Mouse (Mus musculus) adrenal gland, postnatal 36 days (tissue): ENCODE measurements around the gene Elp5. TPM values are rescaled to one million over a fixed set of nuclear protein-coding genes. Genes with fewer than 3 reads are reported as not detected.
"Not testable (repeated sequence)": the region's sequence is repeated elsewhere in the genome, so short reads cannot be mapped to it uniquely, and the experiment has no call there.

ENCODE experiments used
- DNase-seq, 2 experiments: peaks; one replicate each; pipeline ENCODE4 v3.0.0; 2021; ENCODE audit warnings: mixed read lengths in 1 of 2
- microRNA-seq: library from miRNA; unstranded; fragments of <30 nt; microRNA quantifications from one replicate; pipeline ENCODE4 v1.2.0, GENCODE M21; 2021
- total RNA-seq, 2 experiments: library from RNA; stranded (reverse); gene quantifications; 2 replicates each; pipeline ENCODE4 v1.2.3; 2021

Elp5 gene
- total RNA-seq, 2 experiments from 2014 or later = 66.4 to 80.3 TPM

GRCm38 (mm10) chr11:69934681-69935080 is 47.6 kb downstream of the Elp5 start:
- DNase-seq = no peak

GRCm38 (mm10) chr11:69934169-69934568 is 48.1 kb downstream of the Elp5 start:
- DNase-seq = peak; percentile 94 to 96

- DNase-seq = no peak
Observed at GRCm38 (mm10) chr11:69933066-69933465, 49.3 kb downstream of the Elp5 start.

DNA sequence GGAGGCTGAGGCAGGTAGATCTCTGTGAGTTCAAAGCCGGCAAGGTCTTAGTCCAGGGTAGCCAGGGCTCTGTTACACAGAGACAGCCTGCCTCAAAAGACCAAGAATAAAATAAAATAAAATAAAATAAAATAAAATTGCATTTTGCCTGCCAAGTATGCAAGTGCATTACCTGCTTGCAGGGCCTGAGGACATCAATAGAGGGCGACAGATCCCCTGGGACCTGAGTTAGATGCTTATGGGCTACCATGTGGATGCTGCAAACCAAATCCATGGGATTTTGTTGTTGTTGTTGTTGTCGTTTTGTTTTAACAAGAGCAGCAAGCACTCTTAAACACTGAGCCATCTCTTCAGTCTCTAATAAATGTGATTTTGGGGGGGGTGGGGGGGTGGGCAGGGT is 50.1 kb downstream of the Elp5 start:
- DNase-seq = no peak

GRCm38 (mm10) chr11:69931769-69932168 is 50.5 kb downstream of the Elp5 start:
- no peak for DNase-seq

DNA sequence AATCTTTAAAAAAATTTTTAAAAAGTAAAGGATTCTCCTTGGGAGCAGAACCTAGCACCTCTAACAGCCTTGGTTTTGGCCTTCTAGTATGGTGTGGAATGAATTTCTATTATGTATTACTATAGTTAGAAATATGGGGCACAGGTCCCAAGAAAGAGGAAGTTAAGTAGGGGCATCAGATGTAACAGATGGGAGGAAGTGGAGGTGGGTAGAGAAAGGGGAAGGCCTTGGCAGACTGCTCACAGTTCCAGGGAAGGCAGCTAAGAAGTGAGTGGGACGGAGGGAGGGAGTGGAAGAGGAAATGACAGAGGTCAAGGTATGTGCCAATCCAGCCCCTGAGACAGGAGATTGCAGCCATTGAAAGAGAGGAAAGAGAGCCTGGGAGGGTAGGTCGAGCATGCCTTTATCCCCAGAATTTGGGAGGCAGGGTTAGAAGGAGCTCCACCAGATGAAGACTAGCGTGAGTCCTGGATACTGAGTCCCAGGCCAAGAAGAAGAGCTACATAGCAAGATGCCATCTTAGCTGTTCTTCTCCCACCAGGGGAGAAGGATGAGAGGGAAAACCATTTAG is 51.3 kb downstream of the Elp5 start:
- DNase-seq = no peak

DNA sequence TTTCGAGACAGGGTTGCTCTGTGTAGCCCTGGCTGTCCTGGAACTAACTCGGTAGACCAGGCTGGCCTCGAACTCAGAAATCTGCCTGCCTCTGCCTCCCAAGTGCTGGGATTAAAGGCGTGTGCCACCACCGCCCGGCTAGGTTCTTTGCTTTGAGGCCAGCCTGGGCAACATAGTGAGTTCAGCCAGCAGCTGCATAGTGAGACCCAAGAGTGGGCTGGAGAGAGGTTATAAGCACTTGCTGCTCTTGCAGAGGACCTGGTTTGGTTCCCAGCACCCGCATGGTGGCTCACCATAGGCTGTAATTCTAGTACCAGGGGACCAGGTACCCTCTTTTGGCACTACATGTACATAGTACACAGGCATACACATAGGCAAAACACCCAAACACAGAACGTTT is 52.1 kb downstream of the Elp5 start:
- DNase-seq = not testable (repeated sequence)

DNA sequence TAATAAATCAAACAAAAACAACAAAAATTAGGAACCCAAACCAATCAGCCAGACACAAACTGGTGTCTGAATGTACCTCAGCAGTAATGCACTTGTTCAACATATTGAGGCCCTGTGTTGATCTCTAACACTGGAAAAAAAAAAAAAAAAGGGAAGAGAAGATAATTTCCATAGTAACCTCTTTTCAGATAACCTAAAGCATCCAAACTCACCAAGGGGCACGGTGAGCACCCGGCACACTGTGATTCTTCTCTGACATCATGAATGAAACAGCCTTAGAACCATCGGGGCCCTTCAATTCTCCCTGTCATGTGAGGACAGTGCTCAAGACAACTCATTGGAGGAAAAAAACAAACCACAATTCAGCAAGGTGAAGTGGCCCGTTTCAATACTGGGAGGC is 52.6 kb downstream of the Elp5 start:
- DNase-seq = no peak

DNA sequence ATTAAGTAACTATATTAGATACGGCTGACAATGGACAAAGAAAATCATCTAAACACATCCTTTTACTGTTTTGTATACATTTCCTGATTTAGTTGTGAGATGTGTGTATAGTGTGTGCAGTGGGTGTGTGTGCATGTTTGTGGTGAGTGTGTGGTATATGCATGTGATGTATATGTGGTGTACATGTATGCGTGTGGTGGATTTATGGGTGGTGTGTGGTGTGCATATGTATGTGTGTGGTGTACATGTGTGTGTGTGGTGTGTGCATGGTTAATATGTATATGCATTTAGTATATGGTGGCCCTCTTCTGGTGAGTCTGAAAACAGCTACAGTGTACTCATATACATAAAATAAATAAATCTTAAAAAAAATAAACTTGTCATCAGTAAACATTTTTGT is 54.8 kb downstream of the Elp5 start:
- no peak for DNase-seq

DNA sequence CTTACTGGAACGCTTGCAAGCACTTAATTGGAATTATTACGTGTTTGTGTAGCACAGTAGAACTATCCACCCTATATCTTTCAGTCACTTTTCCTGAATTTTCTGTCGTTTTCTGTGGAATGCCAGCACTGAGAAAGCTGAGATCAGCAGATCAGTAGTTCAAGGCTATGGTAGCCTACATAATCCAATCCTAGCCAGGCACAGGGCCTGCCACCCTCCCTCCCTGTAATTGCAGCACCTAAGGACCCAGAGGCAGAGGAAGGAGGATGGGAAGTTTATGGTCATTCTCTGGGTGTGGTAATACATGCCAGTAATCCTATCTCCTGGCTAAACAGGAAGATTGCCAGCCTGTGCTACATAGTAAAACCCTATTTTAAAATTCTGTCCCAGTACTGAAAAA is 59.5 kb downstream of the Elp5 start:
- no peak for DNase-seq

DNA sequence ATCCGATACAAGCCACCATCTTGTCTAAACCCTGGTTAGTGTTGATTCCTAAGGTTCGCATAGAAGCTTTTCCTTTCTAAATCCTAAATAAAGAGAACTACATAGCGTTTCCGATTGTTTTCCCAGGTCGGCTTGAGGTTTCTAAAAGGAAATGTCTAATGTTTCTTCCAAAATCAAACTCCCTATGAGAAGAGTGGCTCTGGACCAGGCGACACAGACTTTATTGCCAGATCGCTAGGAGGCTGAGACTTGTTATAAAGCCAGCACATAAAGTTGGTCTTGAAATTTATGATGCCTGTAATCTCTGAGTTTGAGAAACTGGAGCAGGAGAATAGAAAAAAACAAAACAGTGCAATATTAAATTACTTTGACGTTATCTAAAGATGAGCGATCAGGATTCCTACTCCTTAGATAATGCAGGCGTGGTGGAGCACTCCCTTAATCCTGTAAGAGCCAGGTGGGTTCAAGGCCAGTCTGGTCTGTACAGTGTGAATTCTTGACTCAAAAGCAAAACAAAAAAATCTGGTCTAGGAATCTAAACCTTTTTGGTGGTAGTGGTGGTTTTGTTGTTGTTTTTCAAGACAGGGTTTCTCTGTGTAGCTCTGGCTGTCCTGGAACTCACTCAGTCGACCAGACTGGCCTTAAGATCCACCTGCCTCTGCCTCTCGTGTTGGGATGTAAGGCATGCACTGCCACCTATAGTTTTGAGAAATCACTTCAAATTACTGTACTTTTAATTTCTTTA is 60.1 kb downstream of the Elp5 start:
- no peak for DNase-seq

DNA sequence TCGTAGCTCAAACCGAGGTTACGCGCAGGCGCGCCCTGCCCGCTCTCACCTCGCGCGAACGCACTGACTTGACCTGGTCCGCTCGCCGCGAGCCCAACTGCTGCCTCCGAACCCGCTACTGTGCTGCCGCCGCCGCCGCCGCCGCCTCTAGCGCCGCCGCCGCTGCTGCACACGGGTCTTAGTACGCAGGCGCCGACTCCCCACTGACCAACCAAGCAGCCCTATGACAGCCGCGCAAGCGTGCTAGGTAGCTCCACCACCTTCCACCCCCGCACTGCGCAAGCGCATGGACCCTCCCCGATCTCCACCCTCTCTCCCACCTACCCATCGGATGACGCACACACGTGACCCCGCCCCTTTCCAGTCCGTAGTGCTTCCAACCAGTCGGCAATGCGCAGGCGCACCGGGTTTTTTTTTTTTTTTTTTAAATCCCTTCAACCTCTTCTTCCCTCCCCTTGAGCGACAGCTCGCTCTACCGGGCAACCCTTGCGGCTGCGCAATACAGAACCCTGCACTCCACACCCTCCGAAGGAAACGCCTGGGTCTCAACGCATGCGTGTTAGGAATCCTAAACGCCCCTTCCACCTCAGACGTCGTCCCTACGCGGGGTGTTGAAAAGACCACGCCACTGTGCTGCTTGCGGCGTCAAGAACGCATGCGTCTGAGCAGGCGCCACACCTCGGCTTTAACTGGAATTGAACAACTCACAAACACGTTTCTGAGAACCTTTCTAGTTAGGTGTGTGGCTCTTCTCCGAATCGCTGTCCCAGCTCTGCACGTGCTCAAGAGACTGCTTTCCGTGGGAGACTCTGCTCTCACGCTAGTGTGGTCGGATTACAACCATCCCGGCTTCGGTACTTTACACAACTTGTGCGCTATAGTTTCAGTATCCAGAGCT is 61.0 kb downstream of the Elp5 start, which contains the start of gene Eif5a:
Gene Eif5a, minus strand, starts transcription at position 845 of the 898 bp plus-strand sequence.
- DNase-seq = peak; percentile 100

DNA sequence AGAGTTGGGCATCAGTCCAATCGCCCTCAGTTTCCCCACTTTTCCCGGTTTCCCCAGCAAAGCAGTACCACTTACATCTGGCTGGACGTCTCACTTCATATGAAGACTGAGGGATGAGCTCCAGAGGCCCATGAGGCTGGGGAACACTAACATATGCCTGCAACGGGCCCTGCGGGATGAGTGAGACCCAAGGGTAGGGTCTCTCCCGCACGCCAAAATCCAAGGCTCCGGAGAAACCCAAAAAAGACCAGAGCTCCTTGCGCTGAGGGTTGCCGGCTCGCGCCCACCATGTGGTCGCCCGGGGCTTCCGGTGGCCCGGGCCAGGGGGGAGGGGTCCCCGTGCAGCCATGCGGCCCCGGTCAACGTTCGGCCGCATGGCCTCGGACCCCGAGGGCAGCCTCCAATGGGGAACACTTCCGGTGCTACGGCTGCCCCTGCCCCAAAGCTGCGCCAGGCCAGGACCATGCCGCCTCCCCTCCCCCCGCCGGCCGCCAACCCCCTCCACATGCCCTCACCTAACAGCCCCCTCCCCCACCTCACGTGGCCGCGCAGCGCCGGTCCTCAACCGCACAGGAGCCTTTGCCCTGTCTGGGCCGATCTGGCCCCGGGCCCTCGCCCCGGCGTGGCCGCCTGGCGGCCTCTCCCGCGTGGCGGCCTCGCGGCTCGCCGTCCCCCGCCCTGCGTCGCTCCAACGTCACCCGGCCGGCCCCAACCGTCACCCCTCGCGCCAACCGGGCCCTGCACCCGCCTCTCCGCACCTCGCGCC is 61.9 kb downstream of the Elp5 start:
- peak; percentile 52 to 74 for DNase-seq

DNA sequence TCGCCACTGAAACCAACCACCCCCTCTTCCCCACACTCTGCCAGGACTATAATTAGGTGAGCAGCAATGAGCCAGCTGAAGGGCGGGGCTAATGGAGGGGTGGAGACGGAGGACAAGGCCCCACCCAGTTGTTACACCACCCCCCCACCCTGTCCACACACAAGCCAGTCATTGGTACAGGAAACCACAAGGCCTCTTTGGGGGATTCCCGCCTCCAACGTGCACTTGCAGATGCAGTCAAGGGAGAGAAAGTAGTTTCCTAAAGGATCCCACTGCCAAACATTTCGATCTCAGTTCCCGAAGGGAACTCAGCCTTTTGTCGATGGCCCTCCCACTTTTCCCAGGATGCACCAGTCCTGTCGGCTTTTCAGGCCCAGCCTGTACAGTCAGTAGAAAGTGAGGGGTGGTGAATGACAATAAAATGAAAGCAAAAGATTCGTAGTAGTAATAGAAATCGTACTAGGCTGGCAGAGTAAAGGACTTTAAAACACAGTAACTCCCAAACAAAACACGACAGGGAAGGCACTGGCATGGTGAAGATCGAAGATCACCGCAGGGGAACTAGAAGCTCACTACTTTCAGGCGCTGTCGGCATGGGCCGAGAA is 62.6 kb downstream of the Elp5 start:
- peak; percentile 87 to 92 for DNase-seq

- DNase-seq = no peak
Observed at GRCm38 (mm10) chr11:69919053-69919452, 63.3 kb downstream of the Elp5 start.

Small RNA genes within 50 kb of the gene (microRNA-seq; reads per million reads assigned to microRNA genes)
- not detected for gene Gm44349
- 2,620 reads per million, percentile 88 among the genes with 10 or more reads in this experiment for gene Mir324

Other genes starting within 250 kb of the Elp5 start
- 10 to 100 TPM; 86.4 to 90.3 TPM for gene Polr2a, start 223.9 kb downstream of the Elp5 start, total RNA-seq
- gene Slc35g3, start 220.5 kb downstream of the Elp5 start, total RNA-seq = not detected
- gene Zbtb4, start 216.6 kb downstream of the Elp5 start, total RNA-seq = 10 to 100 TPM; 57.7 to 63.8 TPM
- gene Chrnb1, start 186.6 kb downstream of the Elp5 start, total RNA-seq = 1 to 10 TPM; 1.1 to 1.8 TPM
- gene Fgf11, start 180.7 kb downstream of the Elp5 start, total RNA-seq = 1 to 10 TPM; 3.9 to 8.6 TPM
- under 1 TPM; 0.17 to 0.26 TPM for gene Tmem102, start 176.9 kb downstream of the Elp5 start, total RNA-seq
- gene Gm39566, start 167.2 kb downstream of the Elp5 start, total RNA-seq = not detected
- gene Spem2, start 164.1 kb downstream of the Elp5 start, total RNA-seq = not detected
- gene Spem1, start 160.3 kb downstream of the Elp5 start, total RNA-seq = not detected
- gene Nlgn2, start 144.7 kb downstream of the Elp5 start, total RNA-seq = 10 to 100 TPM; 14.4 to 22.3 TPM
- gene Tmem256, start 144.0 kb downstream of the Elp5 start, total RNA-seq = 100 to 1,000 TPM; 144 to 166 TPM
- 10 to 100 TPM; 49.3 to 50.4 TPM for gene Plscr3, start 136.1 kb downstream of the Elp5 start, total RNA-seq
- gene Tnk1, start 123.8 kb downstream of the Elp5 start, total RNA-seq = not detected
- gene Tmem95, start 104.5 kb downstream of the Elp5 start, total RNA-seq = not detected
- 1 to 10 TPM; 4.2 to 5.4 TPM for gene Kctd11, start 101.1 kb downstream of the Elp5 start, total RNA-seq
- under 1 TPM; 0.23 to 0.89 TPM for gene Acap1, start 87.0 kb downstream of the Elp5 start, total RNA-seq
- gene 2810408A11Rik, start 81.5 kb downstream of the Elp5 start, total RNA-seq = 1 to 10 TPM in 1 of 2 experiments, under 1 TPM in 1; 0.46 to 1.4 TPM
- gene Neurl4, start 81.4 kb downstream of the Elp5 start, total RNA-seq = 10 to 100 TPM; 42.5 to 47.5 TPM
- gene Gps2, start 68.6 kb downstream of the Elp5 start, total RNA-seq = 10 to 100 TPM; 47.1 to 47.6 TPM
- 100 to 1,000 TPM; 619 to 640 TPM for gene Eif5a, start 60.6 kb downstream of the Elp5 start, total RNA-seq
- 10 to 100 TPM; 11.5 to 11.8 TPM for gene Ybx2, start 46.7 kb downstream of the Elp5 start, total RNA-seq
- 10 to 100 TPM; 60.2 to 90.0 TPM for gene Slc2a4, start 34.3 kb downstream of the Elp5 start, total RNA-seq
- 1 to 10 TPM in 1 of 2 experiments, not detected in 1; 1.2 TPM for gene Cldn7, start 17.7 kb downstream of the Elp5 start, total RNA-seq
- gene Ctdnep1, start 1.4 kb downstream of the Elp5 start, total RNA-seq = 100 to 1,000 TPM; 112 to 132 TPM
- gene Gabarap, start 8.6 kb upstream of the Elp5 start, total RNA-seq = 100 to 1,000 TPM; 421 to 450 TPM
- 10 to 100 TPM; 54.6 to 57.1 TPM for gene Phf23, start 13.3 kb upstream of the Elp5 start, total RNA-seq
- gene Dvl2, start 18.1 kb upstream of the Elp5 start, total RNA-seq = 10 to 100 TPM; 15.6 to 17.4 TPM
- gene Acadvl, start 32.9 kb upstream of the Elp5 start, total RNA-seq = 100 to 1,000 TPM; 543 to 557 TPM
- gene Dlg4, start 34.4 kb upstream of the Elp5 start, total RNA-seq = 10 to 100 TPM; 27.4 to 40.4 TPM
- under 1 TPM in 1 of 2 experiments, not detected in 1; 0.33 TPM for gene Asgr1, start 71.6 kb upstream of the Elp5 start, total RNA-seq
- 1 to 10 TPM in 1 of 2 experiments, under 1 TPM in 1; 0.60 to 2.1 TPM for gene Asgr2, start 110.1 kb upstream of the Elp5 start, total RNA-seq
- 1 to 10 TPM; 2.7 to 3.4 TPM for gene Mgl2, start 147.8 kb upstream of the Elp5 start, total RNA-seq
- 1 to 10 TPM; 2.4 to 6.5 TPM for gene Clec10a, start 173.7 kb upstream of the Elp5 start, total RNA-seq
- under 1 TPM in 1 of 2 experiments, not detected in 1; 0.23 TPM for gene Slc16a11, start 230.2 kb upstream of the Elp5 start, total RNA-seq
- gene Slc16a13, start 238.5 kb upstream of the Elp5 start, total RNA-seq = 1 to 10 TPM; 2.7 to 3.0 TPM
- gene Bcl6b, start 247.3 kb upstream of the Elp5 start, total RNA-seq = 10 to 100 TPM; 10.7 to 18.9 TPM